Mouse (Mus musculus) limb, embryonic 10.5 days (tissue): Measurements from ENCODE around the gene Olfr56. TPM values are rescaled to one million over a fixed set of nuclear protein-coding genes. Genes with fewer than 3 reads are reported as not detected.
"Not testable (repeated sequence)": the region's sequence is repeated elsewhere in the genome, so short reads cannot be mapped to it uniquely, and the experiment has no call there.

Experiments used
- DNase-seq: peaks from one replicate; pipeline ENCODE4 v3.0.0-alpha.2; 2017; ENCODE audit warnings: low spot score
- H3K27ac ChIP-seq: fragments of 300-500 bp; sonication (generic); 2 replicates; pipeline ENCODE4 v1.5.1; 2016; ENCODE audit warnings: mild to moderate bottlenecking
- H3K27me3 ChIP-seq: fragments of 300-500 bp; sonication (generic); 2 replicates; pipeline ENCODE4 v1.6.1; 2016; ENCODE audit warnings: low read depth, mild to moderate bottlenecking; ENCODE audit not compliant: poor library complexity, severe bottlenecking
- H3K36me3 ChIP-seq: fragments of 300-500 bp; sonication (generic); 2 replicates; pipeline ENCODE4 v1.6.1; 2016; ENCODE audit warnings: mild to moderate bottlenecking, moderate library complexity
- H3K4me1 ChIP-seq: fragments of 300-500 bp; sonication (generic); 2 replicates; pipeline ENCODE4 v1.6.1; 2016
- H3K4me3 ChIP-seq: fragments of 300-500 bp; sonication (generic); 2 replicates; pipeline ENCODE4 v1.5.1; 2016; ENCODE audit warnings: mild to moderate bottlenecking, moderate library complexity
- H3K9me3 ChIP-seq: fragments of 300-500 bp; sonication (generic); replicated peaks from 2 replicates; pipeline ENCODE4 v1.6.1; 2016; ENCODE audit warnings: mild to moderate bottlenecking
- WGBS: fragments of 180-500 bp; shearing (Covaris S2); methylation state at CpG from one replicate; pipeline ENCODE4 v1.1.7; 2016; 5-methylcytosine and 5-hydroxymethylcytosine counted together
- polyA plus RNA-seq: library from polyadenylated mRNA; unstranded; fragments of >200 nt; fragmentation: Nextera tagmentation; extraction: Ambion mirVana; gene quantifications from 2 replicates; pipeline ENCODE4 v1.2.1, GENCODE M21; 2016

Gene Olfr56
- not detected in 2 replicates for polyA plus RNA-seq

- H3K27ac ChIP-seq, H3K4me3 ChIP-seq: not testable (repeated sequence)
These were observed at the start of gene Olfr56 for GRCm38 (mm10) chr11:48978240-48978939. Olfr56 (plus strand) TSS chr11:48978889.

DNA sequence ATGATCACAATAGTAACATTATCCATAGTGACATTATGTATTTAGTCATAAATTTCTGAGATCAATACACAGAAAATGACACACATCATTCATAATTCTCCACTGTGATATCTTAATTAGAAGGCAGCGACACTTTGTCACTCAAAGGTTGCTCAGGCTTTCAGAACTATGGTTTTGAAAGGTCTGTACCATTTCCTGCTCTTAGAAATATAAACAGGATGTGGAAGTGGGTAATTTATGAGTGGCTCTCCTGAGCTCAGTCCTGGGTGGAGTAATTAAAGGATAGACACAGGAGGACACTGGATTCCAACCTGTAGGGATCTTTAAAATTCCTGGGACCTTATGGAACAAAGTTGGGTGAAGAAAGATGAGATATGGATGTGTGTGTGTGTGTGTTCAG is 45.3 kb upstream of the Olfr56 start:
- not testable (repeated sequence) for DNase-seq, H3K27ac ChIP-seq, H3K36me3 ChIP-seq, H3K9me3 ChIP-seq, H3K4me3 ChIP-seq, H3K27me3 ChIP-seq, H3K4me1 ChIP-seq
- WGBS = 79% methylated on average over 1 of the region's 1 CpGs

More at GRCm38 (mm10) chr11:48978240-48978939, at the start of gene Olfr56:
- H3K9me3 ChIP-seq, H3K4me1 ChIP-seq, DNase-seq, H3K36me3 ChIP-seq, H3K27me3 ChIP-seq: not testable (repeated sequence)
- WGBS = no CpG with 5 or more reads among the region's 1 CpGs

GRCm38 (mm10) chr11:48933923-48934322 is 44.8 kb upstream of the Olfr56 start:
- not testable (repeated sequence) for H3K9me3 ChIP-seq, H3K4me1 ChIP-seq, DNase-seq, H3K36me3 ChIP-seq, H3K4me3 ChIP-seq, H3K27ac ChIP-seq, H3K27me3 ChIP-seq
- 90% methylated on average over 1 of the region's 1 CpGs for WGBS

GRCm38 (mm10) chr11:48935291-48935690 is 43.4 kb upstream of the Olfr56 start:
- H3K9me3 ChIP-seq, H3K27ac ChIP-seq, H3K27me3 ChIP-seq, H3K4me3 ChIP-seq, H3K36me3 ChIP-seq, H3K4me1 ChIP-seq, DNase-seq: not testable (repeated sequence)
- WGBS = no CpG with 5 or more reads among the region's 3 CpGs

DNA sequence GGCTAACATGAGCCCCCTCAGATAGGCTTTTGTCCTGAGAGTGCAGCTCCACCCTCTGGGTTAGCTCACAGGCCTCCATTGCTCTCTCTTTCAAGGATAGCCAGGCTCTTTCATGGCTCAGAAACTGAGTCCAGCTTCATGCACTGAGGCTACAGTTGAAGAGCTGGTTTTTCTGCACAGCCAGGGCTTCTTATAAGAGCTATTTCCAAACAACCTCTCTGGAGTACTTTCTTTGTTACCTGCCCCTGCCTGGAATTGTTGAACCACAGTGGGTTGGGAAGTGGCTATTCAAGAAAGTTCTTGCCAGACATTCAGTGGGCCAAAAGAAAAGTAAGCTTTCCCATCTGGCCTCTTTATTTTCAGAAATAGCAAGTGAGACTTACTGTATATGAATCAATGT is 39.4 kb upstream of the Olfr56 start:
- H3K36me3 ChIP-seq, H3K27ac ChIP-seq, DNase-seq, H3K27me3 ChIP-seq, H3K4me3 ChIP-seq, H3K9me3 ChIP-seq, H3K4me1 ChIP-seq: not testable (repeated sequence)

DNA sequence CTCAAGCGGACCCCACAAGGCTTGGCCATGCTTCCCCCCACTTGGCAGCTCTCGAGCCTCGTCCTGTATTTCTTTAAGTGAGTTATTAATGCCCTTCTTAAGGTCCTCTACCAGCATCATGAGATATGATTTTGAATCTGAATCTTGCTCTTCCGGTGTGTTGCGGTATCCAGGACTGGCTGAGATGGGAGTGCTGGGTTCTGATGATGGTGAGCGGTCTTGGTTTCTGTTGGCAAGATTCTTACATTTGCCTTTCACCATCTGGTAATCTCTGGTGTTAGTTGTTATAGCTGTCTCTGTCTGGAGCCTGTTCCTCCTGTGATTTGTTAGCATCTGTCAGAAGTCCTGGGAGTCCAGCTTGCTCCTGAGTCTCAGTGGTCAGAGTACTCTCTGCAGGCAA is 32.6 kb upstream of the Olfr56 start, which contains the start of gene Psme2b:
Psme2b (minus strand) TSS at position 101 of the 400 bp plus-strand sequence.
- H3K27ac ChIP-seq, H3K27me3 ChIP-seq, H3K4me3 ChIP-seq, H3K4me1 ChIP-seq, H3K36me3 ChIP-seq, DNase-seq, H3K9me3 ChIP-seq: not testable (repeated sequence)
- 97% methylated on average over 6 of the region's 6 CpGs for WGBS

DNA sequence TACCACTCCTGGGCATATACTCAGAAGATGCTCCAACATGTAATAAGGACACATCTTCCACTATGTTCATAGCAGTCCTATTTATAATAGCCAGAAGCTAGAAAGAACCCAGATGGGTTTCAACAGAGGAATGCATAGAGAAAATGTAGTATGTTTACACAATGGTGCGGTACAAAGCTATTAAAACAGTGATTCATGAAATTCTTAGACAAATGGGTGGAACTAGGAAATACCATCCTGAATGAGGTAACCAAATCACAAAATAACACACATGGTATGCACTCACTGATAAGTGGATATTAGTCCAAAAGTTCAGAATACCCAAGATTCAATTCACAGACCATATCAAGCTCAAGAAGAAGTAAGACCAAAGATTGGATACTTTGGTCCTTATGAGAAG is 4.0 kb upstream of the Olfr56 start:
- H3K4me1 ChIP-seq, H3K36me3 ChIP-seq, H3K27me3 ChIP-seq, H3K27ac ChIP-seq, H3K4me3 ChIP-seq, H3K9me3 ChIP-seq, DNase-seq: not testable (repeated sequence)
- WGBS = no CpG with 5 or more reads among the region's 1 CpGs

DNA sequence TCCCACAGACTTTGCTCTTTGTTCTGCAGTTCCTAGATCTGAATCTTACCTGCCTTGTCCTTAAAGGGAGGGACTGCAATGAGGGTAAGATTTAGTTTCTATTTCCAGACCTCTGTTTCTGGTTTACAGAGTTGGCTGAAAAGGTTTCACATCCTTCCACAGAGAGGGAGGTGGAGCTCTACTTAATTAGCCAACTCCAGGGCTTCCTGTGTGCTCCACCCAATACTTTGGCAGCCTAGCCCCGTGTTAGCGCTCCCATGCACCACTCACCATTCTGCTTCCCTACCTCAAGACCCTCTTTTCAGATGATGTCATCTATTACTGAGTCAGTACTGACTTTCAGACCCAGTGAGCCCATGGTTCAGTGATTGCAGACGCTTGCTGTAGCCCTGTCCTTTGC is 562 bp downstream of the Olfr56 start, which contains the start of gene 9930111J21Rik1:
9930111J21Rik1 (minus strand) TSS at position 148 of the 400 bp plus-strand sequence.
- no CpG with 5 or more reads among the region's 3 CpGs for WGBS
- not testable (repeated sequence) for H3K27ac ChIP-seq, H3K4me3 ChIP-seq

GRCm38 (mm10) chr11:48980052-48980451 is 1.4 kb downstream of the Olfr56 start:
- H3K4me3 ChIP-seq, H3K27ac ChIP-seq, H3K27me3 ChIP-seq, H3K4me1 ChIP-seq, DNase-seq, H3K9me3 ChIP-seq, H3K36me3 ChIP-seq: not testable (repeated sequence)
- WGBS = no CpG with 5 or more reads among the region's 5 CpGs

More for the DNA sequence above, 562 bp downstream of the Olfr56 start, which contains the start of gene 9930111J21Rik1:
- H3K4me1 ChIP-seq, DNase-seq, H3K27me3 ChIP-seq, H3K36me3 ChIP-seq, H3K9me3 ChIP-seq: not testable (repeated sequence)

DNA sequence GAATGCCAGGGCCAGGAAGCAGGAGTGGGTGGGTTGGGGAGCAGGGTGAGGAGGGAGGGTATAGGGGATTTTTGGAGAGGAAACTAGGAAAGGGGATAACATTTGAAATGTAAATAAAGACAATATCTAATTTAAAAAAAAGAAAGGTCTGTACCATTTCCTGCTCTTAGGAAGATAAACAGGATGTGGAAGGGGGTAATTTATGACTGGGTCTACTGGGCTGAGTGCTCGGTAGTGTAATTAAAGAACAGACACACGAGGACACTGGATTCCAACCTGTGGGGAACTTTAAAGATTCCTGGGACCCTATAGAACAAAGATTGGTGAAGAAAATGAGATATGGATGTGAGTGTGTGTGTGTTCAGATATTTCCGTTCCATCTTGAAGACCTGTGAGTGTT is 4.2 kb downstream of the Olfr56 start:
- not testable (repeated sequence) for H3K27me3 ChIP-seq, H3K9me3 ChIP-seq, H3K4me1 ChIP-seq, H3K36me3 ChIP-seq, H3K4me3 ChIP-seq, DNase-seq, H3K27ac ChIP-seq
- WGBS = no CpG with 5 or more reads among the region's 3 CpGs

DNA sequence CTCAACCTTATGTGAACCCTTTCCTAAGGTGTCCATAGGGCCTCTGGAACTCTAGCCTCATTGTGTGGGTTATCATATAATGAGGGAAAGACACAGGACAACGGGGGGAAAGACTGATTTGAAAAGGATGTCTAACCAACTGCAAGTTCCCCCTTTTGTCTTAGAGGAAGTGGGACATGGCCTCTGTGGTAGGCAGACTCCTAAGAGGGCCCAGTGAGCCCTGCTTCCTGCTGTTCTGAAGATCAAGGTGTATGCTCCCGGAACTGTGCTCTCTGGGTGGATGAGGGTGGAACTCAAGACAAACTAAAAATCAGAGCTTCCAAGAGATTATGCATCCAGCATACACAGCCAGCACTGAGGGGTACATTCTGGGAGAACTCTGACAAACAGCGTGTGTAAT is 9.5 kb downstream of the Olfr56 start:
- 81% methylated on average over 2 of the region's 3 CpGs for WGBS
- not testable (repeated sequence) for H3K9me3 ChIP-seq, DNase-seq

DNA sequence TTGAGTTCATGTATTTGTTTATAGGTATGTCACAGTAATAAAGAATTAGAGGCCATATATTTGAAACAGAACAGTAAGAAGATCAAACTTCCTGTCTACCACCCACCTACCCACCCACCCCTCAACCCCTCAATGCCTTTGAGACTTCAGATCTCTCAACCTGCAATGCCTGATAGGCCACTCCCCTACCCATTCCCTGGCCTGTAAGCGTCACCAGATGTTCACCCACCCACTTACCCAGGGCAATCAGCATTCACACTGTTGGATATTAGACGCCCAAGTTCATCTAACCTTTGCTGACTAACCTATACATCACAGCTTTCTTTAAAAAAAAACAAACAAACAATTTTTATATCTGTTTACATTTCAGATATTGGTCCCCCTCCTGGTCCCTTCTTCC is 11.3 kb downstream of the Olfr56 start:
- H3K4me1 ChIP-seq, H3K36me3 ChIP-seq, H3K9me3 ChIP-seq, H3K27ac ChIP-seq, DNase-seq, H3K4me3 ChIP-seq, H3K27me3 ChIP-seq: not testable (repeated sequence)
- 79% methylated on average over 2 of the region's 2 CpGs for WGBS

More for the DNA sequence above, 9.5 kb downstream of the Olfr56 start:
- H3K27me3 ChIP-seq, H3K4me1 ChIP-seq, H3K4me3 ChIP-seq, H3K36me3 ChIP-seq, H3K27ac ChIP-seq: not testable (repeated sequence)

DNA sequence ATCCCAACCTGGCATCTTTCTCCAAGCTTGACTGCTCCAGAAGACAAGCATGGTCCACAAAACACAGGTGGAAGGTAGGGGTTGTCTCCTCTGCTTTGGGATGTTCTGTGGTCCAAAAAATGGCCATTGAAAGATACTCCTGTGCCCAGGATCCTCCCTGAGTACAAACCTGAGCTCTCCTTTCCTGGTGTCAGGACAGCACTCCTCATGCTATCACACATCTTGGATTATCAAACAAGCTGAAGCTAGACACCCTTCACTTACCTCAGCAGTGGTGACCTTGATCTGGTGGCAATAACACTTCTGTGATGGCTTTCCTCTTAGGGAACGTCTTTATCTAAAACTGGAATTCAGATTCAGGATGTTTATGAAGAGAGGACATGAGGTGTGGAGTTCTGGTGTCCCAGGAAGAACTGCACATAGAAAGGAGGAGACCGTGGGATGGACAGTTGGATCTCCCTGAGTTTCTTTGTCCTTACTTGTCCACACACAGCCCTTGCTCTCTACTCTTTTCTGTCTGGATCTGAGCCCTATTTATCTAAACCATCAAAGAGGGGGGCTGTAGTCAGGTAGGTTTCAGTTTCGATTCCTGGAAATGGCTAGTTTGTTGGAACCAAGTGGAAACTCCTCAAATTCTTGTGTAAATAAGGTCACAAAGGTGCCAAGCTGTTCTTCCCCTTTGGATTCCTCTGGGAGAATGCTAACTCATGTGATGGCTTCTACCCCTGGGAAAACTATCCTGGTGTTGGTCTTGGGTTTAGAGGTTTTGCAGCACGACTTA is 13.2 kb downstream of the Olfr56 start, which contains the start of gene Gm12185:
Gm12185 (minus strand) TSS at position 487 of the 781 bp plus-strand sequence.
- DNase-seq, H3K27me3 ChIP-seq, H3K4me1 ChIP-seq, H3K36me3 ChIP-seq, H3K27ac ChIP-seq, H3K9me3 ChIP-seq, H3K4me3 ChIP-seq: not testable (repeated sequence)
- WGBS = 79% methylated on average over 4 of the region's 4 CpGs
